Mouse (Mus musculus) stomach, embryonic 16.5 days (tissue): Measurements from ENCODE around the gene Pstpip1. TPM values are rescaled to one million over a fixed set of nuclear protein-coding genes. Genes with fewer than 3 reads are reported as not detected.
A peak's percentile ranks its signal among the peaks of the same experiment; 100 is the strongest.

Source experiments
- ATAC-seq: fragments of 200-750 bp; cut with Nextera tagmentation; 2 replicates; pipeline ENCODE4 v1.8.0; 2017; ENCODE audit warnings: moderate number of reproducible peaks, moderate TSS enrichment; ENCODE audit not compliant: insufficient read depth, low FRiP score
- H3K27ac ChIP-seq: fragments of 300-500 bp; sonication (generic); 2 replicates; pipeline ENCODE4 v1.5.1; 2014; ENCODE audit warnings: low read length
- H3K27me3 ChIP-seq: fragments of 300-500 bp; sonication (generic); 2 replicates; pipeline ENCODE4 v1.6.1; 2014; ENCODE audit warnings: low read length, control low read depth, mixed read lengths; ENCODE audit not compliant: control insufficient read depth, insufficient read depth
- H3K36me3 ChIP-seq: fragments of 300-500 bp; sonication (generic); 2 replicates; pipeline ENCODE4 v1.6.1; 2014; ENCODE audit warnings: low read length; ENCODE audit not compliant: control insufficient read depth, insufficient read depth
- H3K4me1 ChIP-seq: fragments of 300-500 bp; sonication (generic); 2 replicates; pipeline ENCODE4 v1.6.1; 2014; ENCODE audit warnings: low read length, control low read depth, mixed read lengths; ENCODE audit not compliant: control insufficient read depth, insufficient read depth
- H3K4me2 ChIP-seq: fragments of 300-500 bp; sonication (generic); 2 replicates; pipeline ENCODE4 v1.6.1; 2014; ENCODE audit warnings: low read depth, low read length, mixed read lengths
- H3K4me3 ChIP-seq: fragments of 300-500 bp; sonication (generic); replicated peaks from 2 replicates; pipeline ENCODE4 v1.5.1; 2014; ENCODE audit warnings: mild to moderate bottlenecking, low read length
- H3K9ac ChIP-seq: fragments of 300-500 bp; sonication (generic); 2 replicates; pipeline ENCODE4 v1.6.1; 2014; ENCODE audit warnings: low read length
- H3K9me3 ChIP-seq: fragments of 300-500 bp; sonication (generic); replicated peaks from 2 replicates; pipeline ENCODE4 v1.6.1; 2016; ENCODE audit warnings: low read length, control low read depth; ENCODE audit not compliant: control insufficient read depth
- whole genome bisulfite sequencing: fragments of 180-500 bp; shearing (Covaris S2); extraction: QIAGEN DNeasy Blood & Tissue Kit; methylation state at CpG from one replicate; pipeline ENCODE4 v1.1.7; 2014; 5-methylcytosine and 5-hydroxymethylcytosine counted together
- polyA plus RNA-seq: library from polyadenylated mRNA; unstranded; fragments of >200 nt; fragmentation: Nextera tagmentation; extraction: Ambion mirVana; gene quantifications from 2 replicates; pipeline ENCODE4 v1.2.1, GENCODE M21; 2015

Gene Pstpip1
- polyA plus RNA-seq, 1 experiment from 2014 or later: 2.4 TPM

GRCm38 (mm10) chr9:56121097-56121496 is 31.3 kb downstream of the Pstpip1 start:
- H3K4me3 ChIP-seq: no peak overlapping the region
- WGBS: 28% methylated on average over 7 of the region's 7 CpGs
- no peak overlapping the region for H3K27ac ChIP-seq
- no peaks in the 10 kb centered on the region for H3K36me3 ChIP-seq
- ATAC-seq: no peak
- H3K9me3 ChIP-seq: no peaks in the 10 kb centered on the region
- H3K4me1 ChIP-seq: peaks cover 10% of the 10 kb centered on the region
- no peak overlapping the region for H3K4me2 ChIP-seq
- H3K9ac ChIP-seq: no peak overlapping the region
- no peaks in the 10 kb centered on the region for H3K27me3 ChIP-seq

- Histone ChIP-seq H3K27ac (no peak overlapping the region), H3K4me3 (no peak overlapping the region), H3K9ac (no peak overlapping the region), H3K4me2 (no peak overlapping the region), H3K4me1 (peaks cover 10% of the 10 kb centered on the region), H3K27me3 (no peaks in the 10 kb centered on the region), H3K36me3 (no peaks in the 10 kb centered on the region), H3K9me3 (no peaks in the 10 kb centered on the region)
- WGBS: 41% methylated on average over 8 of the region's 8 CpGs
- ATAC-seq: peak; percentile 54; the same call in 1 of the 2 replicates
Observed at GRCm38 (mm10) chr9:56122973-56123372, 33.2 kb downstream of the Pstpip1 start.

- no peak overlapping the region for H3K4me2 ChIP-seq
- no peaks in the 10 kb centered on the region for H3K27me3 ChIP-seq
- H3K4me3 ChIP-seq: no peak overlapping the region
- ATAC-seq: no peak
- peaks cover 10% of the 10 kb centered on the region for H3K4me1 ChIP-seq
- no peaks in the 10 kb centered on the region for H3K9me3 ChIP-seq
- H3K27ac ChIP-seq: no peak overlapping the region
- 65% methylated on average over 7 of the region's 7 CpGs for WGBS
- no peak overlapping the region for H3K9ac ChIP-seq
- no peaks in the 10 kb centered on the region for H3K36me3 ChIP-seq
Observed at GRCm38 (mm10) chr9:56123613-56124012, 33.9 kb downstream of the Pstpip1 start.

- WGBS: 18% methylated on average over 11 of the region's 11 CpGs
- ATAC-seq: no peak
- Histone ChIP-seq H3K36me3 (no peaks in the 10 kb centered on the region), H3K27ac (no peak overlapping the region), H3K9ac (no peak overlapping the region), H3K9me3 (no peaks in the 10 kb centered on the region), H3K4me1 (peaks cover 6% of the 10 kb centered on the region), H3K27me3 (no peaks in the 10 kb centered on the region), H3K4me3 (no peak overlapping the region), H3K4me2 (no peak overlapping the region)
Observed at GRCm38 (mm10) chr9:56124561-56124960, 34.8 kb downstream of the Pstpip1 start.

GRCm38 (mm10) chr9:56126453-56127173 is 36.9 kb downstream of the Pstpip1 start:
- Histone ChIP-seq H3K9ac (no peak overlapping the region), H3K36me3 (no peaks in the 10 kb centered on the region), H3K4me3 (no peak overlapping the region), H3K9me3 (no peaks in the 10 kb centered on the region), H3K27me3 (no peaks in the 10 kb centered on the region), H3K4me2 (no peak overlapping the region), H3K4me1 (peaks cover 6% of the 10 kb centered on the region), H3K27ac (no peak overlapping the region)
- ATAC-seq: no peak
- WGBS: 81% methylated on average over 16 of the region's 16 CpGs

GRCm38 (mm10) chr9:56128331-56128730 is 38.6 kb downstream of the Pstpip1 start:
- H3K27ac ChIP-seq: no peak overlapping the region
- no peaks in the 10 kb centered on the region for H3K9me3 ChIP-seq
- no peak overlapping the region for H3K4me2 ChIP-seq
- no peak overlapping the region for H3K4me3 ChIP-seq
- ATAC-seq: no peak
- no peak overlapping the region for H3K9ac ChIP-seq
- WGBS: 77% methylated on average over 9 of the region's 9 CpGs
- 0 out of 2 replicates have a peak, but pooled peaks cover 5% of the 10 kb centered on the region for H3K36me3 ChIP-seq
- no peaks in the 10 kb centered on the region for H3K27me3 ChIP-seq
- H3K4me1 ChIP-seq: no peaks in the 10 kb centered on the region; the same call in none of the 2 replicates

GRCm38 (mm10) chr9:56129951-56130350 is 40.2 kb downstream of the Pstpip1 start:
- Histone ChIP-seq H3K4me3 (no peak overlapping the region), H3K4me2 (no peak overlapping the region), H3K27ac (no peak overlapping the region), H3K9ac (no peak overlapping the region), H3K27me3 (no peaks in the 10 kb centered on the region), H3K9me3 (no peaks in the 10 kb centered on the region), H3K4me1 (no peaks in the 10 kb centered on the region; the same call in 1 of the 2 replicates), H3K36me3 (0 out of 2 replicates have a peak, but pooled peaks cover 5% of the 10 kb centered on the region)
- WGBS: 76% methylated on average over 3 of the region's 3 CpGs
- no peak for ATAC-seq

GRCm38 (mm10) chr9:56130536-56130935 is 40.8 kb downstream of the Pstpip1 start:
- Histone ChIP-seq H3K36me3 (0 out of 2 replicates have a peak, but pooled peaks cover 5% of the 10 kb centered on the region), H3K4me1 (no peaks in the 10 kb centered on the region; the same call in 1 of the 2 replicates), H3K27me3 (no peaks in the 10 kb centered on the region), H3K4me3 (no peak overlapping the region), H3K27ac (no peak overlapping the region), H3K9me3 (no peaks in the 10 kb centered on the region), H3K4me2 (no peak overlapping the region), H3K9ac (no peak overlapping the region)
- WGBS: 37% methylated on average over 4 of the region's 4 CpGs
- no peak for ATAC-seq

- no peak for ATAC-seq
- Histone ChIP-seq H3K4me2 (no peak overlapping the region), H3K36me3 (0 out of 2 replicates have a peak, but pooled peaks cover 5% of the 10 kb centered on the region), H3K4me3 (no peak overlapping the region), H3K27ac (peak overlapping the region; percentile 56), H3K4me1 (no peaks in the 10 kb centered on the region; the same call in 1 of the 2 replicates), H3K27me3 (no peaks in the 10 kb centered on the region), H3K9me3 (no peaks in the 10 kb centered on the region), H3K9ac (no peak overlapping the region)
- 39% methylated on average over 10 of the region's 10 CpGs for WGBS
Observed at GRCm38 (mm10) chr9:56131813-56132525, 42.2 kb downstream of the Pstpip1 start.
